Mouse (Mus musculus): ENCODE data around the gene Rhcg. TPM values are rescaled to one million over a fixed set of nuclear protein-coding genes. Genes with fewer than 3 reads are reported as not detected.

Gene Rhcg
- total RNA-seq, 1 experiment: 1.0 TPM

GRCm38 (mm10) chr7:79619493-79619892 is 2.0 kb upstream of the Rhcg start:
- Histone ChIP-seq H3K9ac (ENCODE audit: insufficient read depth, low read depth, low read length, poor library complexity, severe bottlenecking) (no peak overlapping the region), H3K36me3 (ENCODE audit: control insufficient read depth, insufficient read depth, low read length, poor library complexity, severe bottlenecking) (no peaks in the 10 kb centered on the region), H3K27ac (ENCODE audit: insufficient read depth, low read depth, low read length, poor library complexity, severe bottlenecking) (no peak overlapping the region), H3K4me1 (ENCODE audit: control insufficient read depth in 2 of 2, insufficient read depth in 2 of 2, low read length in 2 of 2, poor library complexity in 1 of 2) (no peaks in the 10 kb centered on the region), H3K9me3 (ENCODE audit: control insufficient read depth, insufficient read depth, low read depth, low read length) (no peaks in the 10 kb centered on the region), H3K4me3 (ENCODE audit: insufficient read depth in 1 of 2, low read depth in 1 of 2, low read length in 2 of 2, poor library complexity in 1 of 2, severe bottlenecking in 1 of 2) (no peak overlapping the region)
- TF ChIP-seq MAFK (IDR thresholded peaks at IDR 0.05; ENCODE audit: insufficient read depth, low read depth, low read length): no peak
- no peak for TF ChIP-seq HCFC1 (IDR thresholded peaks at IDR 0.05; ENCODE audit: borderline replicate concordance, insufficient read depth, low read length)
- TF ChIP-seq CHD2 (IDR thresholded peaks at IDR 0.05; ENCODE audit: low read depth, low read length): no peak
- no peak for TF ChIP-seq ZNF384 (IDR thresholded peaks at IDR 0.05; ENCODE audit: low read depth, low read length)
- no peak for TF ChIP-seq ZC3H11A (IDR thresholded peaks at IDR 0.05; ENCODE audit: borderline replicate concordance, low read depth, low read length)
- DNase-seq (ENCODE audit: low read depth, low spot score): no peak
- in situ Hi-C loops (cut with MboI; ENCODE audit: low sequenced_read_pairs in 2 of 2, unreplicated experiment in 2 of 2): no loop called here

- no peak for DNase-seq (ENCODE audit: low read depth, low spot score)
Observed at GRCm38 (mm10) chr7:79615941-79616340, 1.5 kb downstream of the Rhcg start.

GRCm38 (mm10) chr7:79615008-79615407 is 2.4 kb downstream of the Rhcg start:
- Histone ChIP-seq H3K4me1 (ENCODE audit: control insufficient read depth in 2 of 2, insufficient read depth in 2 of 2, low read length in 2 of 2, poor library complexity in 1 of 2) (no peaks in the 10 kb centered on the region), H3K4me3 (ENCODE audit: insufficient read depth in 1 of 2, low read depth in 1 of 2, low read length in 2 of 2, poor library complexity in 1 of 2, severe bottlenecking in 1 of 2) (no peak overlapping the region), H3K27ac (ENCODE audit: insufficient read depth, low read depth, low read length, poor library complexity, severe bottlenecking) (no peak overlapping the region), H3K9me3 (ENCODE audit: control insufficient read depth, insufficient read depth, low read depth, low read length) (no peaks in the 10 kb centered on the region), H3K9ac (ENCODE audit: insufficient read depth, low read depth, low read length, poor library complexity, severe bottlenecking) (no peak overlapping the region), H3K36me3 (ENCODE audit: control insufficient read depth, insufficient read depth, low read length, poor library complexity, severe bottlenecking) (no peaks in the 10 kb centered on the region)
- no peak for DNase-seq (ENCODE audit: low read depth, low spot score)
- in situ Hi-C loops (cut with MboI; ENCODE audit: low sequenced_read_pairs in 2 of 2, unreplicated experiment in 2 of 2): no loop called here
- TF ChIP-seq MAFK (IDR thresholded peaks at IDR 0.05; ENCODE audit: insufficient read depth, low read depth, low read length): no peak
- no peak for TF ChIP-seq CHD2 (IDR thresholded peaks at IDR 0.05; ENCODE audit: low read depth, low read length)

More at GRCm38 (mm10) chr7:79615941-79616340, 1.5 kb downstream of the Rhcg start:
- Histone ChIP-seq H3K4me1 (ENCODE audit: control insufficient read depth in 2 of 2, insufficient read depth in 2 of 2, low read length in 2 of 2, poor library complexity in 1 of 2) (no peaks in the 10 kb centered on the region), H3K9me3 (ENCODE audit: control insufficient read depth, insufficient read depth, low read depth, low read length) (no peaks in the 10 kb centered on the region), H3K27ac (ENCODE audit: insufficient read depth, low read depth, low read length, poor library complexity, severe bottlenecking) (no peak overlapping the region), H3K9ac (ENCODE audit: insufficient read depth, low read depth, low read length, poor library complexity, severe bottlenecking) (no peak overlapping the region), H3K4me3 (ENCODE audit: insufficient read depth in 1 of 2, low read depth in 1 of 2, low read length in 2 of 2, poor library complexity in 1 of 2, severe bottlenecking in 1 of 2) (no peak overlapping the region), H3K36me3 (ENCODE audit: control insufficient read depth, insufficient read depth, low read length, poor library complexity, severe bottlenecking) (no peaks in the 10 kb centered on the region)
- in situ Hi-C loops (cut with MboI; ENCODE audit: low sequenced_read_pairs in 2 of 2, unreplicated experiment in 2 of 2): no loop called here
- no peak for TF ChIP-seq CHD2 (IDR thresholded peaks at IDR 0.05; ENCODE audit: low read depth, low read length)
- no peak for TF ChIP-seq MAFK (IDR thresholded peaks at IDR 0.05; ENCODE audit: insufficient read depth, low read depth, low read length)
- no peak for TF ChIP-seq HCFC1 (IDR thresholded peaks at IDR 0.05; ENCODE audit: borderline replicate concordance, insufficient read depth, low read length)
- no peak for TF ChIP-seq ZC3H11A (IDR thresholded peaks at IDR 0.05; ENCODE audit: borderline replicate concordance, low read depth, low read length)
- TF ChIP-seq ZNF384 (IDR thresholded peaks at IDR 0.05; ENCODE audit: low read depth, low read length): no peak

- in situ Hi-C loops (cut with MboI; ENCODE audit: low sequenced_read_pairs in 2 of 2, unreplicated experiment in 2 of 2): no loop called here
- H3K27ac ChIP-seq (ENCODE audit: insufficient read depth, low read depth, low read length, poor library complexity, severe bottlenecking): no peak overlapping the region
- no peak for DNase-seq (ENCODE audit: low read depth, low spot score)
Observed at GRCm38 (mm10) chr7:79613314-79613713, 4.1 kb downstream of the Rhcg start.

GRCm38 (mm10) chr7:79612783-79613182 is 4.7 kb downstream of the Rhcg start:
- in situ Hi-C loops (cut with MboI; ENCODE audit: low sequenced_read_pairs in 2 of 2, unreplicated experiment in 2 of 2): no loop called here
- Histone ChIP-seq H3K9ac (ENCODE audit: insufficient read depth, low read depth, low read length, poor library complexity, severe bottlenecking) (no peak overlapping the region), H3K9me3 (ENCODE audit: control insufficient read depth, insufficient read depth, low read depth, low read length) (no peaks in the 10 kb centered on the region), H3K4me3 (ENCODE audit: insufficient read depth in 1 of 2, low read depth in 1 of 2, low read length in 2 of 2, poor library complexity in 1 of 2, severe bottlenecking in 1 of 2) (no peak overlapping the region), H3K36me3 (ENCODE audit: control insufficient read depth, insufficient read depth, low read length, poor library complexity, severe bottlenecking) (no peaks in the 10 kb centered on the region), H3K27ac (ENCODE audit: insufficient read depth, low read depth, low read length, poor library complexity, severe bottlenecking) (no peak overlapping the region), H3K4me1 (ENCODE audit: control insufficient read depth in 2 of 2, insufficient read depth in 2 of 2, low read length in 2 of 2, poor library complexity in 1 of 2) (no peaks in the 10 kb centered on the region)
- TF ChIP-seq ZC3H11A (IDR thresholded peaks at IDR 0.05; ENCODE audit: borderline replicate concordance, low read depth, low read length): peak; percentile 58; the same call in 1 of the 2 replicates
- no peak for TF ChIP-seq MAFK (IDR thresholded peaks at IDR 0.05; ENCODE audit: insufficient read depth, low read depth, low read length)
- peak; percentile 72 for DNase-seq (ENCODE audit: low read depth, low spot score)

More at GRCm38 (mm10) chr7:79613314-79613713, 4.1 kb downstream of the Rhcg start:
- Histone ChIP-seq H3K36me3 (ENCODE audit: control insufficient read depth, insufficient read depth, low read length, poor library complexity, severe bottlenecking) (no peaks in the 10 kb centered on the region), H3K4me1 (ENCODE audit: control insufficient read depth in 2 of 2, insufficient read depth in 2 of 2, low read length in 2 of 2, poor library complexity in 1 of 2) (no peaks in the 10 kb centered on the region), H3K9ac (ENCODE audit: insufficient read depth, low read depth, low read length, poor library complexity, severe bottlenecking) (no peak overlapping the region), H3K4me3 (ENCODE audit: insufficient read depth in 1 of 2, low read depth in 1 of 2, low read length in 2 of 2, poor library complexity in 1 of 2, severe bottlenecking in 1 of 2) (no peak overlapping the region), H3K9me3 (ENCODE audit: control insufficient read depth, insufficient read depth, low read depth, low read length) (no peaks in the 10 kb centered on the region)
- TF ChIP-seq HCFC1 (IDR thresholded peaks at IDR 0.05; ENCODE audit: borderline replicate concordance, insufficient read depth, low read length) (no peak), MAFK (IDR thresholded peaks at IDR 0.05; ENCODE audit: insufficient read depth, low read depth, low read length) (no peak), CHD2 (IDR thresholded peaks at IDR 0.05; ENCODE audit: low read depth, low read length) (no peak), ZC3H11A (IDR thresholded peaks at IDR 0.05; ENCODE audit: borderline replicate concordance, low read depth, low read length) (no peak), ZNF384 (IDR thresholded peaks at IDR 0.05; ENCODE audit: low read depth, low read length) (no peak)
